Mouse (Mus musculus): ENCODE results near the gene Slc27a3. TPM values are rescaled to one million over a fixed set of nuclear protein-coding genes. Genes with fewer than 3 reads are reported as not detected.

Slc27a3 gene
- total RNA-seq (2012; rRNA removed) (1.4 and 1.9 TPM in 2 replicates), polyA plus RNA-seq (2012; ENCODE audit: insufficient read depth in 1 of 2, insufficient read length in 2 of 2, low read depth in 1 of 2, low replicate concordance in 2 of 2, missing spikeins in 1 of 2) (1 to 10 TPM in 1 of 2 experiments, not detected in 1; 2.8 TPM)

DNA sequence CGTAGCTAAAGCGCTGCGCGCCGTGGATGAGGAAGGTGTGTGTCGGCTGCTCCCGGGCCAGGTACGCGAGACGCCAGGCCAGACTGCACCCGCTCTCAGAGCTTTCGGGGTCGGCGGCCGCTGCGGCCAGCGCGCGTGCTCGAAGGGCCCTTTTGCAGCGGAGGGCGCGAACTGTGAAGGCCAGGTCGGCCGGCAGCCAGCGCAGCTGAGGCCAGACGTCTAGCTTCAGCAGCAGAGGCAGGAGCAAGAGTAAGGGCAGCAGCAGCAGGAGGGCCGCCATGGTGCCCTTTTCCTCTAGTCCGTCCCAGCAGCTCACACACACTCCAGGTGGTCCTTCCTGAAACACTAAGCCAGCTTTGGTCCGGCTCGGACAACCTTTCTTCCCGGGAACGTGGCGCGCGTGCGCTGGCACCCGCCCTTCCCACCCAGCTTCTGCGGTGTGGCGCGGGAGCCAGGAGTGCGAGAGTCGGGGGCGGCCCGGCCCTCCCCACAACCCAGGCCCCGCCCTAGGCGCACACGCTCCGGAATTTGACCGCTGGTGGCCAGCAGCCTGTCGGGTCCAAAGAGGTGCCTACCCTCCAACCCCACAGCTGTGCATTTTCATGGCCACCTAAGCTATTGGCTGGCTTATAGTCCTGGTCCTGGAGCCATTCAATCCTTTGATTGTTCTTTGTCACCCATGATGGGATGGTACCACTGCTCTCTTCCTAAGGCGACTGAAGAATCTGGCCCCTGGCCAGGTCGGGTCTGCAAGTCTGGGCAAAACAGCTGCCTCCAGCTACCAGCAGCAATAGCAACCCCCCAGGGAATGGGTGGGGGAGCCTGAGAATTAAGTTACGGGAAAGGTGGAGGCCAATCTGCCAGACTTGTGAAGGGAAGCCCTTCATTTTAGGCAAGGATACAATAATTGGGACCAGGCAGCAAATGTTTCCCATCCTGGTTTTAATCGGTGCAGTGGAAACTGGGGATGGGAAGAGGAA, at the start of gene Slc27a3:
Gene Slc27a3 (minus strand): TSS at position 428 of the 980 bp plus-strand sequence.
- Histone ChIP-seq H3K79me2 (ENCODE audit: control insufficient read depth, insufficient read depth, low read length, poor library complexity) (no peaks in the 10 kb centered on the region), H3K27ac (ENCODE audit: control insufficient read depth, low read depth, low read length) (no peak within 1 kb of the TSS), H3K36me3 (ENCODE audit: control insufficient read depth in 1 of 2, insufficient read depth in 2 of 2, low read length in 2 of 2) (no peaks in the 10 kb centered on the region; a peak in 2 of 4 replicates), H3K9me3 (replicated peaks; ENCODE audit: insufficient read depth, low read length) (no peaks in the 10 kb centered on the region), H3K4me3 (ENCODE audit: control insufficient read depth in 1 of 2, insufficient read depth in 1 of 2, low read depth in 2 of 2, low read length in 2 of 2) (no peak within 1 kb of the TSS), H3K27me3 (ENCODE audit: control insufficient read depth in 1 of 2, insufficient read depth in 2 of 2, low read length in 2 of 2) (no peaks in the 10 kb centered on the region), H3K4me1 (ENCODE audit: control insufficient read depth in 1 of 2, insufficient read depth in 2 of 2, low read length in 2 of 2) (no peaks in the 10 kb centered on the region), H3K9ac (ENCODE audit: control insufficient read depth, low read depth, low read length, poor library complexity, severe bottlenecking) (no peak within 1 kb of the TSS)
- DNase-seq (ENCODE audit: low read depth, low spot score) = no peak
- TF ChIP-seq ETS1 (IDR thresholded peaks at IDR 0.05; ENCODE audit: low read depth, low read length) (no peak), RCOR1 (IDR thresholded peaks at IDR 0.05; ENCODE audit: low read depth, low read length) (no peak)

DNA sequence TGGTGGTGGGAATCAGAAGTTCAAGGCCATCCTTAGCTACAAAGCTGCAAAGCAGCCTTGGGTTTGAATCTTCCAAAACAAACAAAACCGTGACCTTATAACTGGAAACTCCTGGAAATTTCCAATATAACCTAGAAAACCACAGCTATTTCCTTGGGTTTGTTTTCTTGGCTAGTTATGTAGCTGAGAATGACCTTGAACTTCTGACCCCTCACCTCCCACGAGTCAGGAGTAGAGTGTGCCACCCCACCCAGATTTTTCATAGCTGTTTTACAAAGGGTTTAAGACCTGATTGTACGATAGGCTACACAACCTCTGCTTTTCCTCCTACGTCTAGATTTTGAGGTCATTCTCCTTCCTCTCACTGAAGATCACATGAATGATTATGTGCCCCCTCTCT, 47.4 kb upstream of the Slc27a3 start:
- Histone ChIP-seq H3K9ac (ENCODE audit: control insufficient read depth, low read depth, low read length, poor library complexity, severe bottlenecking) (no peak overlapping the region), H3K4me3 (ENCODE audit: control insufficient read depth in 1 of 2, insufficient read depth in 1 of 2, low read depth in 2 of 2, low read length in 2 of 2) (no peak overlapping the region), H3K79me2 (ENCODE audit: control insufficient read depth, insufficient read depth, low read length, poor library complexity) (peaks cover 10% of the 10 kb centered on the region), H3K4me1 (ENCODE audit: control insufficient read depth in 1 of 2, insufficient read depth in 2 of 2, low read length in 2 of 2) (peaks cover 2 to 3% of the 10 kb centered on the region in 2 experiments; a peak in 1 of 4 replicates), H3K36me3 (ENCODE audit: control insufficient read depth in 1 of 2, insufficient read depth in 2 of 2, low read length in 2 of 2) (peaks cover 0 to 7% of the 10 kb centered on the region in 2 experiments; a peak in 2 of 4 replicates), H3K27ac (ENCODE audit: control insufficient read depth, low read depth, low read length) (no peak overlapping the region), H3K27me3 (ENCODE audit: control insufficient read depth in 1 of 2, insufficient read depth in 2 of 2, low read length in 2 of 2) (no peaks in the 10 kb centered on the region), H3K9me3 (replicated peaks; ENCODE audit: insufficient read depth, low read length) (no peaks in the 10 kb centered on the region)
- TF ChIP-seq GATA1 (IDR thresholded peaks at IDR 0.05; ENCODE audit: low read depth, low read length) (no peak), EP300 (IDR thresholded peaks at IDR 0.05; ENCODE audit: low read depth in 1 of 2, low read length in 2 of 2) (no peak), GABPA (IDR thresholded peaks at IDR 0.05; ENCODE audit: low read depth, low read length) (no peak), SMC3 (IDR thresholded peaks at IDR 0.05; ENCODE audit: low read depth, low read length) (no peak), MAFK (IDR thresholded peaks at IDR 0.05; ENCODE audit: borderline replicate concordance, low read depth, low read length) (no peak), CTCF (IDR thresholded peaks at IDR 0.05 in 2 of 3, conservative IDR thresholded peaks at IDR 0.05 in 1 of 3; ENCODE audit: control insufficient read depth in 1 of 3, insufficient read depth in 1 of 3, low read depth in 2 of 3, low read length in 3 of 3, poor library complexity in 1 of 3, severe bottlenecking in 1 of 3) (no peak)
- DNase-seq (ENCODE audit: low read depth, low spot score) = no peak

DNA sequence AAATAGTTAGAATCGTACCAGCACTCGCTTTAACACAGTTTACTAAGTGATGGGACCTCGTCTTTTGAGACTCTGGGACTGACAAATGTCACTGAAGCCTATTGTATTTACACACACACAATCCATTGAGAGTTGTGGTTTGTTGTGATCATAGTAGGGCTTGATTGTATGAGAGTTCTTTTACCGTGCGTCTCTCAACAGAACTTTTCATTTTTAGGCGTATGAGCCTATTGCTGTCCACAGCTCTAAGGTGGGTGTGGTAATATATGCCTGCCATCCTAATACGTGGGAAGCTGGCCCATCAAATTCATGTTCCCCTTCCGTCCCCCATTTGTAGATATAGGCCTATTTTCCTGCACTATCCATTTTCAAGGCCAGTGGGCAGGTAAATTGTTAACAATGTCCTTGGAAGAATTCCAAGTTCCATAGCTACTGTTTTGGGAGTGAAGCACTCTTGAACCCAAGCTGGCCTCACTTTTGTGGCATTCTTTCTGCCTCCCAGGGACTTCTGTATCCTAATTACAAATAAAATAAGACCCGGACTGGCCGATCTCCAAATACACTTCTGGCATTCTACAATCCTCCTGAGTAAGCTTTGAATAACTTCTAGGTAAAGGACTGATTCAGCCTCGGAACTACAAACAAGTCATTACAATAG, 44.5 kb upstream of the Slc27a3 start:
- Histone ChIP-seq H3K79me2 (ENCODE audit: control insufficient read depth, insufficient read depth, low read length, poor library complexity) (peaks cover 18% of the 10 kb centered on the region), H3K36me3 (ENCODE audit: control insufficient read depth in 1 of 2, insufficient read depth in 2 of 2, low read length in 2 of 2) (peaks cover 0 to 33% of the 10 kb centered on the region in 2 experiments; a peak in 2 of 4 replicates), H3K9ac (ENCODE audit: control insufficient read depth, low read depth, low read length, poor library complexity, severe bottlenecking) (peak overlapping the region; percentile 81), H3K9me3 (replicated peaks; ENCODE audit: insufficient read depth, low read length) (no peaks in the 10 kb centered on the region), H3K4me3 (ENCODE audit: control insufficient read depth in 1 of 2, insufficient read depth in 1 of 2, low read depth in 2 of 2, low read length in 2 of 2) (peak overlapping the region; percentile 64 to 65), H3K4me1 (ENCODE audit: control insufficient read depth in 1 of 2, insufficient read depth in 2 of 2, low read length in 2 of 2) (peaks cover 23 to 27% of the 10 kb centered on the region in 2 experiments), H3K27ac (ENCODE audit: control insufficient read depth, low read depth, low read length) (peak overlapping the region; percentile 90), H3K27me3 (ENCODE audit: control insufficient read depth in 1 of 2, insufficient read depth in 2 of 2, low read length in 2 of 2) (no peaks in the 10 kb centered on the region)
- TF ChIP-seq EP300 (IDR thresholded peaks at IDR 0.05; ENCODE audit: low read depth in 1 of 2, low read length in 2 of 2) (peak in 1 of 2 experiments; percentile 3; a peak in 1 of 4 replicates), CHD1 (IDR thresholded peaks at IDR 0.05; ENCODE audit: low read depth, low read length) (0 out of 2 replicates have a peak, but pooled peaks have one; percentile 73), UBTF (IDR thresholded peaks at IDR 0.05; ENCODE audit: borderline replicate concordance, insufficient read depth, low read depth, low read length) (no peak), ZNF384 (IDR thresholded peaks at IDR 0.05; ENCODE audit: low read depth, low read length) (no peak), NRF1 (IDR thresholded peaks at IDR 0.05; ENCODE audit: insufficient read depth, low read depth, low read length, poor library complexity, severe bottlenecking) (no peak)
- DNase-seq (ENCODE audit: low read depth, low spot score) = peak; percentile 83
